Mouse (Mus musculus): ENCODE measurements around the gene Tex38.

Tex38 gene

DNA sequence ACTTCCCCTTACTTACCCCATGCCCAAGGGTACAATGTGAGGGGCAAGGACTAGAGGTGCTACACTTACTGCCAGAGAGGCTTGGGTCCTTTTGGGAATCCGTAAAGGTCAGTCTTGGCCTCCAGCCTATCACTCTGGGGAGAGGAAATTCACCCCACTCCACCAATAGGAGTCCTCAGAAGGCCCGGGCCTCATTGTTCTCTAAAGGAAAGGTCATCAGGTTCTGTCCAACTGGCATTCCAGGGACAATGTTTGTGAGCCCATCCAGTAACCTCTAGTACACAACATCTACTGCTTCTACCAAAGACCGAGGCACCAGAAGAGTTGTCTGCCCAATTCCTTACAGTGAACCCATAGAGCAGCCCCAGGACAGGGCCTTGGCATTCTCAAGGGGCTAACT is at the start of gene Tex38:
Tex38 (minus strand) TSS at position 101 of the 400 bp plus-strand sequence.
- no peak for DNase-seq (ENCODE audit: low spot score in 2 of 2)

DNA sequence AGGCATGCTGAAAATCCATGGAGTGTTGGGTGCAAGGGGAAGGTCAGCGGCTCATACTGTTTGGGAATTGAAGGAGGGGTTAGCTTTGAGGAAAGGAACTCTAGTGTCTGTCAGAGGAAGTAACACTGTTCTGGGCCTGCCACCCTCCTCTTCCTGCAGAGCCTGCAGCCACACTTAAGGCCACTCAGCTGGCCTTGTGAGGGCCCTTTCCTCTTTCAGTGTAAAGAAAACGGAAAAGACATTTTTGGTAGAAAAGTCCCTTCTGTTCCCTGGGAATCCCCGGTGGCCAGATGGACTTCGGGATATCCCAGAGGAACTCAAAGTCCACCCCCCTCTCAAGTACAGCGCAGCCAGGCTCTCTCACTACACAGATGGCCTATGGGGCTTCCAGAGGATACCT is 49.7 kb upstream of the Tex38 start:
- no peak for DNase-seq (ENCODE audit: low spot score in 2 of 2)

DNA sequence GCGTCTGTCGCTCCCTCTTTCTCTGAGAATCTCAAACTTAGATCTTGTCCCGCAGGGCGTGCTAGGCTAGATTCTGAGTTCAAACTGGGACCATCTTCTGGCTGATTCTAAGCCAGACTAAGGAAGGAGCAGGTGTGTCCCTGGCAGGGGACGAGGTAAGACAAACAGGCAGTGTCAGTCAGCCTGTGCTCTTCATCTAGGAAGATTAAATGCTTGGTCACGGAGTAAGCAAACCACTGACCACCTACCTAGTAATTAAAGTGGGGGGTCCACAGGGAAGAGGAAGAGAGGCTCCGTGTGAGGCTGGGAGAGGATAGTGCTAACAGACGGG is 47.7 kb upstream of the Tex38 start:
- no peak for DNase-seq (ENCODE audit: low spot score in 2 of 2)

DNA sequence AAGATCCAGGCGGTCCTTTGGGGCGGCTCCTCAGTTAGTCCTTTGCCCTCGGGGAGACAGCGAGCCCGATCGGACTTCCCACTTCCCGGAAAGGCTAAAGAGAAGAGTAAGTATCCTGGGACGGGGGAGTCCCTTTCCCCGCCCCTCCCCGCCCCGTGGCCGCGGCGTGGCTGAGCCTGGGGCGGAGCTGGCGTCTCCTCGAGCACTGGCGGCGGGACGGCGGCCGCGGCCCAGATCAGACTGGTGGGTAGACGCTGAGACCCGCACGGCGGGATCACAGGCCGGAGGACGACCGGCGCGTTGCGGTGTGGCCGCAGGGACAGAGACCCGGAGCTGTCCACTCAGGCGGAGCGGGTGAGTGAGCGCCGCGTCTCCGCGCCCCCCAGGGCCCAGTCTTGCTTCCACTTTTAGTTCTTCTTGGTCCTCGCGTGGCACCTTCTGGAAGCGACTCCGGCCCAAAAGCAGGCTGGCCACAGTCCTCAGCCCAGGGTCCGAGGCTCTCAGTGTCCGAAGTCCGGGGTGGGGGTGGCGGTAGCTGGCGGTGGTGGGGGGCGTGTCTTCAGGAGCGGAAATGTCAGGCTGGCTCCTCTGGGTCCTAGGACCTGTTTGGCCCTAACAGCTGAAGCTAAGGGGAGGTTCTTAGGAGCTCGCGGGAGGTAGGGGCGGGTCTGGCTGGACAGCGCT is 47.2 kb upstream of the Tex38 start, which contains the start of gene Mob3c:
Mob3c (plus strand) TSS at position 205 of the 684 bp plus-strand sequence.
- DNase-seq (ENCODE audit: low spot score in 2 of 2), result peak; percentile 32 to 50

DNA sequence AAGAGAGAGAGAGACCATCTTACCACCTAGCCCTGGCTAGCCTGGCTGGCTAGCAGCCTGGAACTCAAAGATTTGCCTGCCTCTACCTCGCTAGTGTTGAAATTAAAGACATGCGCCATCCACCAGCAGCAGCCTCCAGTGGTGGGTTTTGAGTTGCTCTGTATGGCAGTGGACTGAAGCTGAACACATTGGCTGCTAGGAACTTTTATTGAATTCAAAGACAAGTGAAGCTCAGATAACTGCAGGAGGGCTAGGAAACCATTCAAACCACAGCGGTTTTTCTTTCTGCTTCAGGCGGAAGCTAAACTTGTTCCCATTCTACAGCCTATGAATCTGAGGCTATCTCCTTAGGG is 46.7 kb upstream of the Tex38 start:
- peak in 1 of 2 experiments; percentile 9 for DNase-seq (ENCODE audit: low spot score in 2 of 2)

DNA sequence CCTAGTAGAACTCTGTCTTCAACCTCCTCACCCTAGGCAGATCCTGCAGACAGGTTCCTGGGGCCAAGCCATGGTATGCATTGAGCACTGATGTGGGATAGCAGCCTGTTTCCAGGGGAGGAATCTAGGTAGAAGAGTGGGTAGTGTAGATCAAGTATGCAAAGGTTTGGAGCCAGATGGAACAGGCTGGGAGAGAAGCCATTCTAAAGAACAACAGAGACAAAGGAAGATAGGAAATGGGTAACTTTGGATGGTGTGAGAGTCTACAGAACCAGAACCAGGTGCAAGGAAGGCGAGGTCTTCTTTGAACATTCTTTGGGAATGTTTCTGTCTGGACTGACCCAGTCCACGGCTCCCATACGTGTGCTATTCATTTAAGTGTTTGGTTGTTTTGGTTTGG is 46.2 kb upstream of the Tex38 start:
- DNase-seq (ENCODE audit: low spot score in 2 of 2), result no peak

DNA sequence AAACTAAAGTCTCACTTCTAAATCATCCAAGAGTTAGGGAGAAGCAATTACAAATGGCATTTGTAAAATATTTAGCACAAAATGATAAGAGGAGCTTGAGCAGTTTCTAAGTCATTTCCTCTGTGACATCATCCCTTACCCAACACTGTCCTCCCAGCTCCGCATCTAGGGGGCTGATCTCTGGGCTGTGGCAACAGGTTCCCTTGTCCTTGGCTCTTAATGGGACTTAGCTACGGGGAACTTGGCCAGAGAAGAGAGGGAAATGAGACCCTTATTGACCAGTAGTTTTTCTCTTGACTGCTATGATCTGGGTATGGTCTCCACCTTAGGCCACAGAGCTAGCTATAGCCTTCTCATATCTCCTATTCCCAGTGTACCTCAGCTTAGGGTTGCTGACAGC is 44.5 kb upstream of the Tex38 start:
- no peak for DNase-seq (ENCODE audit: low spot score in 2 of 2)

DNA sequence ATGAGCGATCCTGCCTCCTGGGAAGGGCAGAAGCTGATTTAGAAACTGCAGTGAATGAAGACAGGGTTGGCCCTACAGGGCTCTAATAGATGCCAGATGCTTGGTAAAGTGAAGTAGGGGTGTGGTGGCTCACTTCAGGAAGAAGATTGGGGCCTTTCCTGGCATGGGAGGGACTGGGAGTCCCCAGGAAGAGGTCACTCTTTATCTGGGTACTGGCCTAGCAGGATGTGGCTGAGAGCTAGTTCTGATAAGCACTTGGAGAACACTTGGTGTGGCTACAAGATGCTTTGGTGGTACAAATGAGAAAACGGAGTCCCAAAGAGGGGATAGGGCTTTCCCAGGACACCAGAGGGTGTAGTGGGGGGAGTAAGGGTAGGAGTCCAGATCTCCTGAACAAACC is 43.4 kb upstream of the Tex38 start:
- no peak for DNase-seq (ENCODE audit: low spot score in 2 of 2)

DNA sequence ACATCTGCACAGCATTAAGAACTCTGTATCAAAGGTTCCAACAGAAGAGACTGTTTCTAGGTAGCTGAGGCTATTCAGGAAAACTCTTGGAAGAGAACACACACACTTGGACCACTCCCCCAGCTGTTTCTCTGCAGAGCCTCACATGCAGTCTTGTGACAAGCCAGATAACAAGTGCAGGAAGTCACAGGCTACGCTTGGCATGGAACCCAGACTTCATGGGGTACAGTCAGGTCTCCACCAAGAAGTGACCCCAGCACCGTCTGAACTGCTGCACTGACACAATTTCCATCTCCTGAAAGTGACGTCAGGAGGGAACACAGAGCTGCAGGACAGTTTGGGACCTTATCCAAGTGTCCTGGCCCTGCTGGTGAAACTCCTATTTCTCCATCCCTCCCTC is 41.1 kb upstream of the Tex38 start:
- DNase-seq (ENCODE audit: low spot score in 2 of 2), result no peak

DNA sequence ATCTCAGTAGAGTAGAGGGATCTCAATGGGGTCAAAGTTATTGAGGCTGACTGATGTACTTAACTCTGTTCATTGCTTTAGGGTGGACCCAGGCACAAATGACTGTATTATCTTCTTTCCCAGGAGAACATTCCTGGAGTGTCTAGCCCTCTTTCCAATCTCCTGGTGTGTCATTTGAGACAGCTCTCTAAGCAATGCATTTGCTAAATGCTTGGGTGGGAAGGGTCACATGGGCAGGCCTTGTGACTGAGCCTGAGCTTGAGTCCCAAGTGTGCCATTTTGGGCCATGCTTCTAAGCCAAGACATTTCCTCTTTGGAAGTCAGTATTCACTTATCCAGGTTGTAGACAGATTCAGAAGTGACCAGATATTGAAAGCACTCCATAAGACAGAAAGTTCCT is 40.6 kb upstream of the Tex38 start:
- DNase-seq (ENCODE audit: low spot score in 2 of 2), result no peak

DNA sequence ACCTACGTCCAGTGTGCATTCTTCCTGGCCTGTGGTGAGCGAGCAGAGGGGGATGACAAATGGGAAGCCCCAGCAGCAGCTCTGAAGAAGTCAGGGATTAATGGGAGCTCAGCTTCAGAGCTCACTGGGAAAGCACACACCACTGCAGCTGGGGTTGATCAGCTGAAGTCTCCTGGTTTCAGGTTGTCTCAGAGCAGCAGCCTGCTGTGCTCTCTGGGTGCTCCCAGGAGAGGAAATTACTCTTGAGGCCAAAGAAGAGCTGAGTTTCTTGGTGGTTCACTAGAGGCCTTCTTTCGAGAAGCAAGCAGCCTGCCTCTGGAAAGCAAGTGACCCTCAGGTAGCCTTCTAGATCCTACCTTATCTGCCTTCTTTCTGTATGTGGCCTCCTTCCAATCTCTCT is 40.1 kb upstream of the Tex38 start:
- no peak for DNase-seq (ENCODE audit: low spot score in 2 of 2)

DNA sequence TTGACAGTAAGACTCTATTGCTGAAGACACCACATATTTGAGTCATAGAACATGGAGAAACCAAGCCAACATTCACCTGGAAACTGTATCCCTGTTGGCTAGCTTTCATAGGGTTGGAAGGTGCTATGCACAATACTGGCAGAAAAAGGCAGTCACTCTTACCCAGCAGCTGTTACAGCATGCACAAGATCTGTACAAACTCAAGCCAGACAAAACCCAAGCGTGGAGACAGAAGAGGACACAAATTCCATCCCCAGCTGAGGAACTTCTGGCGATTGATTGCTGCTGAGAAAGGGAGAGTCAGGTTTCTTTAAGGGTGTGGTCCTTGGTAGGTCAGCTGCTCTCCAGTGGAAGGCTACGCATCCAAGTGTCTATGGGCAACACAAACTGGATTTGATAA is 39.4 kb upstream of the Tex38 start:
- DNase-seq (ENCODE audit: low spot score in 2 of 2), result no peak

DNA sequence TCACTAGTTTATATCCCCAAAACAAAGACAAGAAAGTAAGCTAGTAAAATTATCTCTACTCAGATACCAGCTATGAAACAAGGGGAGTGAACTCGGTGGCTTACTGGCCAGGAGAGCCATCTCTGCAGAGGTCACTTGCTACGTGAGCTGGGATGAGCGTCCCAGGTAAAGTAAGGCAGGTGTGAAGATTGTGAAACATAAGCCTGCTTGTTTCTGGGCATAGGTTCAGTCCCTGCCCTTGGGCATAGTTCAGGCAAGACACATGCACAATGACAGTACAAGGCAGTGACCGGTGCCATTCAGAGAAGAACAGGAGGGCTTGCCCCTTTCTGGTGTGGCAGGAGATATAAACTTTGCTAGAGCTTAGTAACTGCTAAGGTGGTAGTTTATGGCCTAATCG is 34.8 kb upstream of the Tex38 start:
- no peak for DNase-seq (ENCODE audit: low spot score in 2 of 2)

DNA sequence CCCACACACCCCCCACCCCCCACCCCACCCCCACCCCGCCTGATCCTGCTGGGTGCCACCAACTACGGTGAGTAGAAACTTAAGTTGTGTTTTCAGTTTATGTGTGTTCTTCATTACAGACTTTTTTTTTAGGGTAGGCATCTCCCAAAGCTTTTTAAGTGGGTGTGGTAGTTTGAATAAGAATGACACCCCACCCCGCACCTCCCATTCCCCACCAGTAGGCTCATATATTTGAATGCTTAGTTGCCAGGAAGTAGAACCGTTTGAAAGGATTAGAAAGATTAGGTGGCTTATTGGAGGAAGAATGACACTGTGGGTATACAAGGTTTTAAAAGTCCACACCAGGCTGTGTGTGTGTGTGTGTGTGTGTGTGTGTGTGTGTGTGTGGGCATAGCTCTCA is 31.5 kb upstream of the Tex38 start:
- DNase-seq (ENCODE audit: low spot score in 2 of 2), result no peak

DNA sequence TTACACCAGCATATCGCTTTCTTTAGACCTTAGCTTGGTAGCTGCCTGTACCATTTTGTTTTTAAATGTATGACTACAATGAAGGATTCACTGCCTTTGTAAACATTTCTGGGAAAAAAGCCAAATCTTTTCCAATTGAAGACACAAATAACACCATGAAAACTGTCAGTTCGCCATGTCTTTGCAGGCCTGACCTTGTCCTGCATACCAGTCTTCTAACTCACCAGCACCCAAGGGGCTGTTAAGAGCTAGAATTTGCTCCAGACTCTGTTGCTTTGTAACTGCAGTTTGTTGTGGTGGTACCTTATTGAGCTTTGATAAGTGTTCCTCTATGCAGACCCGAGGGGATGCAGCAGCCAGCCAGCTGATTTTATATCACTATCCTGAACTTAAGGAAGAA is 19.2 kb upstream of the Tex38 start:
- DNase-seq (ENCODE audit: low spot score in 2 of 2), result no peak

DNA sequence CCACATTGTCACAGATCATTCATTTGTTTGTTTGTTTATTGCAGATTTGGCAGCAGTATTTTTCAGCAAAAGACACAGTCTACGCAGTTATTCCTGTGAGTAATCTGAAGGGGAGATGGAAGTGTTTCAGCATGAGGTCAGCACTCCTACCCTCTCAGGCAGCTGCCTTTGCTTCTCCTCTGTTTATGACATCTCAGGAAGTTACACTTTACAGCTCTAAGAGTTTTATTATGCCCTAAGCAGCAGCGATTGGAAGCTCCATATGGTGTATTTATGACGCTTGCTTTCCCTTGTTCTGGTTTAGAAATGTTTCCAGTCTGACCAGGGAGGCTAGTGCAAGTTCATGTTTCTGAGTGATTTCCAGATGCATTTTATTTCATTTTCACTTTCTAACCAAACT is 14.5 kb upstream of the Tex38 start:
- no peak for DNase-seq (ENCODE audit: low spot score in 2 of 2)

DNA sequence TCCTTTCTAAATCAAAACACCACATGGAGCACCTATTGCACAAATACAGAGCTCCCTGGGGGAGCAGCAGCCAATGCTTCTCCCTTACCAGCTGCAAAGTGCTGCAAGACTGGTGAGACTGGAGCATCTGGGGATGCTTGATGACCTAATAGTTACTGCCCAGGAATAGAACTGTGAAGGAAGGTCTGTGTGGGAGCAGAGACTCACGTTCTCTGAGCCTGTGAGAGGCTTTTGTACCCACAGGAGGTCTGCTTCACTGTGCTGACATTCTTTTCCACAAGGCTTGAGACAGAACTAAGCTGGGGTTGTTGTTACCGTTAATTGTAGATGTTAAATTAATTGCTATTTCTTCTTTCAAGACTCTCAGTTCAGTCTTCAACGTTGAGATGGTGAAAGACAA is 10.0 kb upstream of the Tex38 start:
- no peak for DNase-seq (ENCODE audit: low spot score in 2 of 2)

DNA sequence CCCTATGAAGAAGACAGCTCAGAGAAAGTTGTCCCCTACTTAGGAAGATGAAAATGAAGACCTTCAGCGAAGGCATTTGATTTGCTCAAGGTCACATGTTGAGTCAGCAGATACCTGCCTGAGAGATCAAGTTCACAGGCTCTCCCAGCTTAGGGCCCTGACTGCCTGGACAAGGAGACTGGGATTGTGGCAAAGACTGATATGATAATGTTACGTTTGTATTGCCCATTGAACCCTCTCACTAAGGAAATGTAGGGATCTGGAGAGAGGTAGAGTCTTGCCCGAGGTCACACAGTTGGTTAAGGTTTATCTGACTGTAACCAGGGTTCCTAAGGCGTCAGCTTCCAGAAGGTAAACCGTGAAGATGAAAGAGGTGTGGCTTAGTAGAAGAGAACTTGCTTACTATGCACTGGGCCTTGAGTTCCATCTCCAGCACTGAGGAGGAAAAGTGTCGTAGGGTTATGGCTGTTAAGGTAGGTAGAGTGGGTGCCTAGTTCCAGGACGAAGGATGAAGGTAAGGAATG is 4.8 kb upstream of the Tex38 start:
- no peak for DNase-seq (ENCODE audit: low spot score in 2 of 2)

DNA sequence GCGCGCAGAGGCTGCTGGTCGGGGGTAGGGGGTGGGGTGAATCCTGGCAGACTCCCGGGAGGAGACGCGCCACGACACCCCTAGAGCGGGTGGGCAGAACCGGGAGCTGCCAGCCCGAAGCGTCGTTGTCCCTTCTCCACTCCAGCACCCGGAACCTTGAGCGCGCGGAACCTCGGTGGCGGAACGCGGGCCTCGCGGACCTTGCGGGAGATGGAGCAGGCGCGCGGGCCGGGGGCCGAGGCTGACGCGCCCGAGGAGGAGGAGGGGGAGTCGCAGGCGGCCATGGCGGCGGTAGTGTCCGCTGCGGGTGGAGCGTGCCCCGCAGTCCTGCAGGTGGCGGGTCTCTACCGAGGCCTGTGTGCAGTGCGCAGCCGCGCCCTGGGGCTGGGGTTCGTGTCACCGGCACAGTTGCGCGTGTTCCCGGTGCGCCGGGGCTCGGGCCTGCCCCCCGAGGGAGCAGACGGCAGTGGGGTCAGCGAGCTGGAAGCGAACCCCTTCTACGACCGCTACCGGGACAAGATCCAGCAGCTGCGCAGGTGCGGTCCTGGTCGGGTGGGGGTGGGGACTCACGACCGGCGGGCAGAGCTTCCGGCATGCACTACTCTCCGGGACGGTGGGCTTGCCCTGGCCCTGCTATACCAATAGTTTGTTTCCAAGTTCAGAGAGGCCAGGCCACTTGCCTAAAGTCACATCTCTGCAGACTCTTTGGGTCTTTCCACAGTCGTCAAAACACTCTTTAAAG is 4.1 kb upstream of the Tex38 start, which contains the start of gene Atpaf1:
Atpaf1 (plus strand) TSS at position 44 of the 742 bp plus-strand sequence.
- peak; percentile 59 to 75 for DNase-seq (ENCODE audit: low spot score in 2 of 2)

DNA sequence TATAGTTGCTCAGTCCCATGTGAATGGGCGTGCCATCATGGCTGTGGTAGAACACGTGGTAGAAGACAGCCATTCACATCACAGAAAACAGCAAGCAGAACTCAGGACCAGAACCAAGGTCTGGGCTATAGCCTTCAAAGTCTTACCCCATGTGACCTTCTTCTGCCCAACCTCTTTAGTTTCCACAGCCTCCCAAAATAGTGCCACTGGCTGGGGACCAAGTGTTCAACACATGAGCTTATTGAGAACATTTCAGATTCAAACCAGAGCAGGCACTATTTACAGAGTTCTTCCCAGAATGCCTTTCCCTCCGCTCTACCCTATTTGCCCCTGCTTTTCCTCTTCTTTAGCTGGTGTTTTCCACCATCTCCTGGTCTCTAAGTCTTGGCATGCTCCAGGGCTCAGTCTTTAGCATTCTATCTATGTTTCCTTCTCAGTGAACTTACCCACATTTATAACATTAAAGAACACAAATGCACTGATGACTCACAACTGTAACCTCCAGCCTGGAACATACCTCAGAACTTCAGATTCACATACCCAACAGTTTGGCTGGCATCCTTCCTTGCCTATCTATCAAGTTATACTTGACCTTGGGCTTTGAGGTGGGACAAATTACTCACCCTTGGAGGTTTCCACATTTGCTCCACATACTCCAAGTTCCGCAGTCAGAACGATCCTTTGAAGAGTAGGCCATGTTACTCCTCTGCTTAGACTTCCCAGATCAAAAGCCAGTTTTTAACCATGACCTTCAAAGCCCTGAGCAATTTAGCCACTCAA is 1.4 kb upstream of the Tex38 start:
- no peak for DNase-seq (ENCODE audit: low spot score in 2 of 2)

DNA sequence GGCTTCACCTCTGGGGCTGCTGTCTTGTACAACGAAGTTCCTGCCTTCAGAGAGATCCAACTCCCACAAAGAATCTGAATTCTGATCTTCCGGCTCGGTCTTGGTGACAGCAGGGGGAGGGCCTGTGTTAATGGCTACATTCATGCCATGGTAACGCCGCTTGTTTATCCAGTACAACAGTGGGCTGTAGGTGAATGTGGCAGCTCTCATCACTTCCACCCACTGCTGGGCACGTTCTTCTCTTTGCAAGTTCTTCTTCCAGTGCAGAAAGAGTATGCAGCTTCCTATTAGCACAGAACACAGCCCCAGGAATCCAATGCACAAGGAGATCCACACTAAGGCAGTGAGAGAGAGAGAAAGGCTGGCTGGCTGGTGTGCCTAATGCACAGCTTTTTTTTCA is 549 bp downstream of the Tex38 start:
- no peak for DNase-seq (ENCODE audit: low spot score in 2 of 2)

DNA sequence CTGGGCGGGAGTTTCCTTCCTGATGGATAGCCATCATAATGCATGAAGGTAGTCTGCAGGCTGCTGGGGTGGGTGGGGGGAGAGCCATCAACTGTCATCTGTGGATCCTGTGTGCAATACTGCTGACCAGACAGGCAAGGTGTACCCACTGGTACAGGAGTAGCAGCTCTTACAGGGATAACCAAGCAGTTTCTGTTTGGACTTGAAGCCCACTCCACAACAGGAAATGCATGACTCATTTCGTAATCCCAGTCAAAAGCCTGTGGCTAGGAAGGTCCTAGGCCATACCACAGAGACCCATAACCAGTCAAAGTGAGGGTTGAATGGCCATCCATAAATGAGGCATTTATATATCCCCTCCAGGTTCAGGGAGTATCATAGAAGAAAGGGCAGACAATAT is 3.2 kb downstream of the Tex38 start:
- DNase-seq (ENCODE audit: low spot score in 2 of 2), result no peak

DNA sequence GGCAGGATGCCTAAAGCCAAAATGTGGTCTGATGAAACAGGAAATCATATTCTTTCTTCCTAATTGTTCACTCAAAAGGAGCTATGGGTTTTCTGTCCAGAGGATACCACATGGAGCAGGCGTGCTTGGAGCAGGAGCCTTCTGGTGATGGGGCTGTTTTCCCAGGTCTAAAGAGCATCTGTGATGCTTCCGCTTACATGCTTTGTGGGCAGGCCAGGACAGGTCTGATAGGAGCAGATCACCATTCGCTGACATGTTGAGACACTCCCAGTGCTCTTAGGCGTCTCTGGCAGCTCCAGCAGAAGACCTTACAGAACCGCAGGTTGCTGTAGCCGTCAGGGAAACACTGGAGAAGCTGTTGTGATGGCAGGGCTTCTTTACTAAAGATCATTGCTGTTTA is 5.8 kb downstream of the Tex38 start:
- DNase-seq (ENCODE audit: low spot score in 2 of 2), result no peak
